Mouse (Mus musculus) liver, embryonic 14.5 days (tissue): ENCODE results near the gene Eya2. TPM values are rescaled to one million over a fixed set of nuclear protein-coding genes. Genes with fewer than 3 reads are reported as not detected.

Experiments used
- ATAC-seq: fragments of 200-750 bp; cut with Nextera tagmentation; 2 replicates; pipeline ENCODE4 v1.8.0; 2017; ENCODE audit warnings: moderate number of reproducible peaks, mild to moderate bottlenecking, moderate library complexity; ENCODE audit not compliant: insufficient read depth
- DNase-seq, 3 experiments: peaks; one replicate each; pipeline ENCODE4 v3.0.0-alpha.2; 2012 to 2013; ENCODE audit warnings: low read depth in 3 of 3, low spot score in 3 of 3
- H3K27ac ChIP-seq: fragments of 300-500 bp; sonication (generic); 2 replicates; pipeline ENCODE4 v1.5.1; 2014; ENCODE audit warnings: moderate library complexity, mild to moderate bottlenecking, control low read depth, inconsistent platforms
- H3K27me3 ChIP-seq: fragments of 300-500 bp; sonication (generic); 2 replicates; pipeline ENCODE4 v1.6.1; 2014; ENCODE audit warnings: mild to moderate bottlenecking, low read length, moderate library complexity; ENCODE audit not compliant: control insufficient read depth, insufficient read depth
- H3K36me3 ChIP-seq: fragments of 300-500 bp; sonication (generic); replicated peaks from 2 replicates; pipeline ENCODE4 v1.6.1; 2014; ENCODE audit warnings: low read depth; ENCODE audit not compliant: control insufficient read depth, insufficient read depth
- H3K4me1 ChIP-seq, 2 experiments: fragments of 200-500 bp in 1 of 2; fragments of 300-500 bp in 1 of 2; sonication (generic) in 1 of 2; replicated peaks; 2 replicates each; pipeline ENCODE4 v1.6.1; 2012 to 2014; ENCODE audit warnings: antibody characterized with exemption in 1 of 2, inconsistent platforms in 1 of 2, low read length in 1 of 2; ENCODE audit not compliant: control insufficient read depth in 2 of 2, insufficient read depth in 2 of 2
- H3K4me2 ChIP-seq: fragments of 300-500 bp; sonication (generic); 2 replicates; pipeline ENCODE4 v1.6.1; 2014; ENCODE audit warnings: low read depth, mild to moderate bottlenecking, control low read depth, moderate library complexity
- H3K4me3 ChIP-seq, 2 experiments: fragments of 200-500 bp in 1 of 2; fragments of 300-500 bp in 1 of 2; sonication (generic) in 1 of 2; 2 replicates each; pipeline ENCODE4 v1.5.1; 2012 to 2014; ENCODE audit warnings: low read depth in 2 of 2, low read length in 2 of 2, mild to moderate bottlenecking in 2 of 2, control low read depth in 1 of 2, inconsistent platforms in 1 of 2, moderate library complexity in 1 of 2; ENCODE audit not compliant: insufficient read depth in 1 of 2
- H3K9ac ChIP-seq: fragments of 300-500 bp; sonication (generic); replicated peaks from 2 replicates; pipeline ENCODE4 v1.6.1; 2014; ENCODE audit warnings: mild to moderate bottlenecking, control low read depth, moderate library complexity
- H3K9me3 ChIP-seq: fragments of 300-500 bp; sonication (generic); 2 replicates; pipeline ENCODE4 v1.6.1; 2016; ENCODE audit warnings: low read length, mixed read lengths; ENCODE audit not compliant: control insufficient read depth
- CTCF ChIP-seq: IDR thresholded peaks from 2 replicates; pipeline ENCODE4 v1.5.1; 2016; ENCODE audit warnings: antibody characterized with exemption, low read depth, control low read depth
- EP300 ChIP-seq: IDR thresholded peaks from 2 replicates; pipeline ENCODE4 v1.6.1; 2016; ENCODE audit warnings: antibody characterized with exemption, low read depth
- WGBS: fragments of 180-500 bp; shearing (Covaris S2); extraction: QIAGEN DNeasy Blood & Tissue Kit; methylation state at CpG from one replicate; pipeline ENCODE4 v1.1.7; 2014; ENCODE audit not compliant: insufficient replicate concordance; 5-methylcytosine and 5-hydroxymethylcytosine counted together
- polyA plus RNA-seq, 2 experiments: library from polyadenylated mRNA; depleted of rRNA in 1 of 2; stranded (reverse) in 1 of 2; unstranded in 1 of 2; fragments of >200 nt; fragmentation: Nextera tagmentation in 1 of 2; extraction: Ambion mirVana in 1 of 2; gene quantifications; 2 replicates each; pipeline versions ENCODE4 v1.2.1 to v1.2.3; 2012 to 2014

Gene Eya2
- polyA plus RNA-seq, 2 experiments: 0.13 to 0.16 TPM

GRCm38 (mm10) chr2:165778927-165779326 lies 184.1 kb downstream of the Eya2 start:
- Histone ChIP-seq H3K9ac (no peak overlapping the region), H3K27ac (no peak overlapping the region), H3K9me3 (no peaks in the 10 kb centered on the region), H3K4me3 (no peak overlapping the region), H3K4me2 (no peak overlapping the region), H3K27me3 (no peaks in the 10 kb centered on the region), H3K4me1 (no peaks in the 10 kb centered on the region), H3K36me3 (peaks cover 3% of the 10 kb centered on the region; the same call in 1 of the 2 replicates)
- peak; percentile 21; the same call in 1 of the 2 replicates for ATAC-seq
- TF ChIP-seq CTCF (peak; percentile 97), EP300 (no peak)
- peak; percentile 33 to 50 (median 43) for DNase-seq
- WGBS: 28% methylated on average over 6 of the region's 6 CpGs

GRCm38 (mm10) chr2:165782324-165782723 lies 187.5 kb downstream of the Eya2 start:
- peak; percentile 29 to 40 (median 30) for DNase-seq
- Histone ChIP-seq H3K27me3 (no peaks in the 10 kb centered on the region), H3K4me3 (no peak overlapping the region), H3K4me1 (no peaks in the 10 kb centered on the region), H3K27ac (no peak overlapping the region), H3K9ac (no peak overlapping the region), H3K4me2 (no peak overlapping the region), H3K36me3 (peaks cover 23% of the 10 kb centered on the region), H3K9me3 (no peaks in the 10 kb centered on the region)
- ATAC-seq: 0 out of 2 replicates have a peak, but pooled peaks have one; percentile 32
- TF ChIP-seq EP300: no peak
- peak; percentile 99 for TF ChIP-seq CTCF
- 37% methylated on average over 5 of the region's 5 CpGs for WGBS

GRCm38 (mm10) chr2:165785312-165786036 lies 190.6 kb downstream of the Eya2 start:
- no peaks in the 10 kb centered on the region for H3K27me3 ChIP-seq
- H3K4me1 ChIP-seq: no peaks in the 10 kb centered on the region
- peaks cover 35% of the 10 kb centered on the region for H3K36me3 ChIP-seq
- H3K9me3 ChIP-seq: no peaks in the 10 kb centered on the region
- DNase-seq: no peak
- no peak overlapping the region for H3K27ac ChIP-seq
- H3K9ac ChIP-seq: no peak overlapping the region
- no peak for ATAC-seq
- H3K4me2 ChIP-seq: no peak overlapping the region
- TF ChIP-seq CTCF (no peak), EP300 (no peak)
- WGBS: 81% methylated on average over 20 of the region's 20 CpGs
- no peak overlapping the region for H3K4me3 ChIP-seq

- Histone ChIP-seq H3K36me3 (peaks cover 43% of the 10 kb centered on the region), H3K4me1 (no peaks in the 10 kb centered on the region), H3K9ac (no peak overlapping the region), H3K4me2 (no peak overlapping the region), H3K9me3 (no peaks in the 10 kb centered on the region), H3K27me3 (no peaks in the 10 kb centered on the region), H3K27ac (no peak overlapping the region), H3K4me3 (no peak overlapping the region)
- 68% methylated on average over 1 of the region's 1 CpGs for WGBS
- TF ChIP-seq CTCF (peak; percentile 30), EP300 (no peak)
- ATAC-seq (no peak), DNase-seq (no peak)
Observed at GRCm38 (mm10) chr2:165786467-165786866, 191.6 kb downstream of the Eya2 start.

GRCm38 (mm10) chr2:165788005-165788404 lies 193.2 kb downstream of the Eya2 start:
- ATAC-seq: no peak

More at GRCm38 (mm10) chr2:165788005-165788404, 193.2 kb downstream of the Eya2 start:
- peaks cover 54% of the 10 kb centered on the region for H3K36me3 ChIP-seq
- no peak overlapping the region for H3K4me3 ChIP-seq
- WGBS: 81% methylated on average over 11 of the region's 11 CpGs
- H3K9me3 ChIP-seq: no peaks in the 10 kb centered on the region
- H3K4me2 ChIP-seq: no peak overlapping the region
- no peak overlapping the region for H3K27ac ChIP-seq
- H3K4me1 ChIP-seq: peaks cover 0 to under 1% of the 10 kb centered on the region in 2 experiments; a peak in 2 of 4 replicates
- TF ChIP-seq EP300: no peak
- no peak for TF ChIP-seq CTCF
- no peaks in the 10 kb centered on the region for H3K27me3 ChIP-seq
- H3K9ac ChIP-seq: no peak overlapping the region
- no peak for DNase-seq
